Mouse (Mus musculus) hindbrain, embryonic 11.5 days (tissue): ENCODE measurements around the gene Rad51c. TPM values are rescaled to one million over a fixed set of nuclear protein-coding genes. Genes with fewer than 3 reads are reported as not detected.
"Not testable (repeated sequence)": the region's sequence is repeated elsewhere in the genome, so short reads cannot be mapped to it uniquely, and the experiment has no call there.

Source experiments
- ATAC-seq: fragments of 200-750 bp; cut with Nextera tagmentation; 2 replicates; pipeline ENCODE4 v1.8.0; 2017; ENCODE audit warnings: mild to moderate bottlenecking, moderate TSS enrichment, moderate library complexity; ENCODE audit not compliant: low FRiP score
- DNase-seq: peaks from one replicate; pipeline ENCODE4 v3.0.0-alpha.2; 2015; ENCODE audit warnings: low spot score
- H3K27ac ChIP-seq: fragments of 300-500 bp; sonication (generic); 2 replicates; pipeline ENCODE4 v1.5.1; 2014; ENCODE audit warnings: mild to moderate bottlenecking, low read depth, low read length
- H3K27me3 ChIP-seq: fragments of 300-500 bp; sonication (generic); 2 replicates; pipeline ENCODE4 v1.6.1; 2014; ENCODE audit warnings: mild to moderate bottlenecking, low read length, moderate library complexity, mixed read lengths; ENCODE audit not compliant: control insufficient read depth, insufficient read depth
- H3K36me3 ChIP-seq: fragments of 300-500 bp; sonication (generic); 2 replicates; pipeline ENCODE4 v1.6.1; 2014; ENCODE audit warnings: mild to moderate bottlenecking, low read length, moderate library complexity, mixed read lengths; ENCODE audit not compliant: control insufficient read depth, insufficient read depth
- H3K4me1 ChIP-seq: fragments of 300-500 bp; sonication (generic); replicated peaks from 2 replicates; pipeline ENCODE4 v1.6.1; 2014; ENCODE audit warnings: low read length, mixed read lengths; ENCODE audit not compliant: control insufficient read depth, insufficient read depth
- H3K4me2 ChIP-seq: fragments of 300-500 bp; sonication (generic); replicated peaks from 2 replicates; pipeline ENCODE4 v1.6.1; 2014; ENCODE audit warnings: mild to moderate bottlenecking, low read depth, low read length
- H3K4me3 ChIP-seq: fragments of 300-500 bp; sonication (generic); 2 replicates; pipeline ENCODE4 v1.5.1; 2014; ENCODE audit warnings: low read depth, low read length
- H3K9ac ChIP-seq: fragments of 300-500 bp; sonication (generic); 2 replicates; pipeline ENCODE4 v1.6.1; 2014; ENCODE audit warnings: low read depth, low read length
- H3K9me3 ChIP-seq: fragments of 300-500 bp; sonication (generic); 2 replicates; pipeline ENCODE4 v1.6.1; 2016; ENCODE audit warnings: low read length; ENCODE audit not compliant: control insufficient read depth
- WGBS: fragments of 180-500 bp; shearing (Covaris S2); extraction: QIAGEN DNeasy Blood & Tissue Kit; methylation state at CpG from one replicate; pipeline ENCODE4 v1.1.7; 2014; 5-methylcytosine and 5-hydroxymethylcytosine counted together
- polyA plus RNA-seq: library from polyadenylated mRNA; unstranded; fragments of >200 nt; fragmentation: Nextera tagmentation; extraction: Ambion mirVana; gene quantifications from 2 replicates; pipeline ENCODE4 v1.2.1, GENCODE M21; 2014

Rad51c gene
- polyA plus RNA-seq, 1 experiment from 2014 or later, result 13.1 TPM

GRCm38 (mm10) chr11:87447429-87447828 is 42.7 kb upstream of the Rad51c start:
- no peak for ATAC-seq
- Histone ChIP-seq H3K36me3 (no peaks in the 10 kb centered on the region), H3K27me3 (no peaks in the 10 kb centered on the region), H3K9ac (no peak overlapping the region), H3K4me1 (no peaks in the 10 kb centered on the region), H3K4me2 (no peak overlapping the region), H3K4me3 (no peak overlapping the region), H3K9me3 (no peaks in the 10 kb centered on the region), H3K27ac (no peak overlapping the region)
- DNase-seq, result no peak

GRCm38 (mm10) chr11:87446159-87446558 is 41.4 kb upstream of the Rad51c start:
- H3K27me3 ChIP-seq, result no peaks in the 10 kb centered on the region
- ATAC-seq, result no peak
- no peaks in the 10 kb centered on the region for H3K9me3 ChIP-seq
- H3K36me3 ChIP-seq, result no peaks in the 10 kb centered on the region
- WGBS, result 89% methylated on average over 3 of the region's 3 CpGs
- H3K27ac ChIP-seq, result no peak overlapping the region
- DNase-seq, result no peak
- H3K9ac ChIP-seq, result no peak overlapping the region
- H3K4me1 ChIP-seq, result no peaks in the 10 kb centered on the region
- no peak overlapping the region for H3K4me2 ChIP-seq
- no peak overlapping the region for H3K4me3 ChIP-seq

- not testable (repeated sequence) for H3K27me3 ChIP-seq, H3K4me2 ChIP-seq, ATAC-seq, H3K9ac ChIP-seq, H3K4me1 ChIP-seq, DNase-seq, H3K27ac ChIP-seq, H3K4me3 ChIP-seq, H3K36me3 ChIP-seq, H3K9me3 ChIP-seq
- 84% methylated on average over 2 of the region's 4 CpGs for WGBS
These were observed 40.8 kb upstream of the Rad51c start for GRCm38 (mm10) chr11:87445593-87445992.

- ATAC-seq (no peak), DNase-seq (no peak)
- H3K4me3 ChIP-seq, result no peak overlapping the region
- no peak overlapping the region for H3K9ac ChIP-seq
- no peak overlapping the region for H3K4me2 ChIP-seq
- H3K4me1 ChIP-seq, result no peaks in the 10 kb centered on the region
- WGBS, result 12% methylated on average over 16 of the region's 16 CpGs
- H3K9me3 ChIP-seq, result no peaks in the 10 kb centered on the region
- H3K36me3 ChIP-seq, result no peaks in the 10 kb centered on the region
- no peak overlapping the region for H3K27ac ChIP-seq
- H3K27me3 ChIP-seq, result no peaks in the 10 kb centered on the region
These were observed 40.1 kb upstream of the Rad51c start for GRCm38 (mm10) chr11:87444735-87445428.

GRCm38 (mm10) chr11:87444056-87444455 is 39.3 kb upstream of the Rad51c start:
- H3K9me3 ChIP-seq, ATAC-seq, H3K4me2 ChIP-seq, H3K4me3 ChIP-seq, H3K9ac ChIP-seq, H3K36me3 ChIP-seq, DNase-seq, H3K27me3 ChIP-seq, H3K4me1 ChIP-seq, H3K27ac ChIP-seq: not testable (repeated sequence)
- 73% methylated on average over 10 of the region's 10 CpGs for whole genome bisulfite sequencing

GRCm38 (mm10) chr11:87443373-87443883 is 38.7 kb upstream of the Rad51c start:
- no peaks in the 10 kb centered on the region for H3K27me3 ChIP-seq
- H3K4me3 ChIP-seq, result no peak overlapping the region
- DNase-seq (peak; percentile 74), ATAC-seq (no peak; the same call in 1 of the 2 replicates)
- H3K27ac ChIP-seq, result peak overlapping the region; percentile 48; the same call in 1 of the 2 replicates
- no peak overlapping the region for H3K4me2 ChIP-seq
- no peaks in the 10 kb centered on the region for H3K9me3 ChIP-seq
- no peak overlapping the region for H3K9ac ChIP-seq
- WGBS, result under 1% methylated on average over 5 of the region's 5 CpGs
- H3K4me1 ChIP-seq, result no peaks in the 10 kb centered on the region
- no peaks in the 10 kb centered on the region for H3K36me3 ChIP-seq

GRCm38 (mm10) chr11:87442643-87443372 is 38.1 kb upstream of the Rad51c start:
- ATAC-seq (peak; percentile 99), DNase-seq (peak; percentile 73)
- under 1% methylated on average over 32 of the region's 62 CpGs for WGBS

GRCm38 (mm10) chr11:87439796-87440420 is 35.2 kb upstream of the Rad51c start:
- Histone ChIP-seq H3K36me3 (no peaks in the 10 kb centered on the region), H3K4me3 (no peak overlapping the region)
- ATAC-seq, result no peak

More at GRCm38 (mm10) chr11:87442643-87443372, 38.1 kb upstream of the Rad51c start:
- H3K27me3 ChIP-seq, H3K9me3 ChIP-seq, H3K36me3 ChIP-seq, H3K4me1 ChIP-seq: not testable (repeated sequence)
- H3K27ac ChIP-seq, result peak overlapping the region; percentile 56; the same call in 1 of the 2 replicates
- peak overlapping the region; percentile 31; the same call in 1 of the 2 replicates for H3K9ac ChIP-seq
- H3K4me3 ChIP-seq, result peak overlapping the region; percentile 14; the same call in 1 of the 2 replicates
- peak overlapping the region; percentile 37 for H3K4me2 ChIP-seq

More at GRCm38 (mm10) chr11:87439796-87440420, 35.2 kb upstream of the Rad51c start:
- H3K9me3 ChIP-seq, result no peaks in the 10 kb centered on the region
- H3K4me2 ChIP-seq, result no peak overlapping the region
- H3K9ac ChIP-seq, result no peak overlapping the region
- WGBS, result 87% methylated on average over 10 of the region's 10 CpGs
- no peak overlapping the region for H3K27ac ChIP-seq
- H3K27me3 ChIP-seq, result no peaks in the 10 kb centered on the region
- DNase-seq, result no peak
- H3K4me1 ChIP-seq, result no peaks in the 10 kb centered on the region
